Mouse (Mus musculus): ENCODE measurements around the gene Wfikkn1. TPM values are rescaled to one million over a fixed set of nuclear protein-coding genes. Genes with fewer than 3 reads are reported as not detected.

Gene Wfikkn1
- polyA plus RNA-seq, 2 experiments, result 0.77 to 1.2 TPM

DNA sequence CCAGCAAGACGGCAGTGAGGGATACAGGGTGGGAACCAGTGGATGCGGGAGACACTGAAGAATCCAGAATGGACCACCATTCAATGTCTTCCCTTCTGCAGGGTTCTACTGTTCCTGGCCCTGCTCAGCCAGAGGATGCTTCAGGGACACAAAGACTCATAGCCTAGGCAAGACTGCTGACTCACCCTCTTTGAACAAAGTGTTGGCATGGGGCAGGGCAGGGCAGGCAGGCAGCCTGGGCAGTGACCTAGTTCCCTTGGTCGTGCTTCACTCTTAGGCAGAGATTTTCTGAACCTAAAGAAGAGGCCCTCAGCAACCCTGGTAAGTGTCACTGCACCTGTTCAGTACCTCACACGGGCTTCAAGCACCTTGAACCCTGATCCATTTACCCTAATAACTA lies 31.2 kb upstream of the Wfikkn1 start:
- Histone ChIP-seq H3K9ac (ENCODE audit: low read depth, low read length, severe bottlenecking) (no peak overlapping the region), H3K9me3 (ENCODE audit: control insufficient read depth, low read length) (no peaks in the 10 kb centered on the region), H3K36me3 (ENCODE audit: control insufficient read depth, insufficient read depth, low read length) (peaks cover 17% of the 10 kb centered on the region), H3K4me1 (ENCODE audit: control insufficient read depth, insufficient read depth, low read length) (no peaks in the 10 kb centered on the region), H3K27ac (replicated peaks; ENCODE audit: low read depth, low read length) (no peak overlapping the region), H3K27me3 (ENCODE audit: control insufficient read depth, insufficient read depth, low read length) (no peaks in the 10 kb centered on the region), H3K4me3 (replicated peaks; ENCODE audit: low read length) (no peak overlapping the region), H3K4me2 (replicated peaks; ENCODE audit: low read depth, low read length, severe bottlenecking) (no peak overlapping the region)
- no peak for DNase-seq (ENCODE audit: low spot score)
- no peak for TF ChIP-seq POLR2A (IDR thresholded peaks at IDR 0.05; ENCODE audit: borderline replicate concordance, extremely low read depth, insufficient read depth, insufficient read length)
- WGBS, result 91% methylated on average over 4 of the region's 4 CpGs
- no peak for ATAC-seq (ENCODE audit: low FRiP score, low read depth)

DNA sequence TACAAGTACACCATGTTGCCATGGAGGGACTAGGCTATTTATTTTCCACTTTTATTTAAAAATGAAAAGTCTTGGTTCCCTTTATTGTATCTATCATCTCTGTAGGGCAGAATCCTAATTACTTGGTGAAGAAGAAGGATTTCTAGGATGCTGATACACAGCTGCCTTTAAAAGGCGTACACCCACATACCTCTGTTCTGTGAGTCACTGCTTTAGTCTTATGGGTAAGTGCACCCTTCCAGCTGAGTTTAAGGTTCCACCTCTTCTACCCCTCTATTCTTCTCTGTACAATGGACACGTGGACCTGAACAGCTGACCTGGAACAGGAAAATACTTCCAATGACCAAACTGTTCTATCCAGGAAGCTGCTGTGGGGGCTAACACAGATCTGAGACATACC lies 27.0 kb upstream of the Wfikkn1 start:
- Histone ChIP-seq H3K4me1 (ENCODE audit: control insufficient read depth, insufficient read depth, low read length) (no peaks in the 10 kb centered on the region), H3K4me3 (replicated peaks; ENCODE audit: low read length) (no peak overlapping the region), H3K27me3 (ENCODE audit: control insufficient read depth, insufficient read depth, low read length) (no peaks in the 10 kb centered on the region), H3K9ac (ENCODE audit: low read depth, low read length, severe bottlenecking) (no peak overlapping the region), H3K27ac (replicated peaks; ENCODE audit: low read depth, low read length) (no peak overlapping the region), H3K36me3 (ENCODE audit: control insufficient read depth, insufficient read depth, low read length) (peaks cover 18% of the 10 kb centered on the region), H3K4me2 (replicated peaks; ENCODE audit: low read depth, low read length, severe bottlenecking) (no peak overlapping the region), H3K9me3 (ENCODE audit: control insufficient read depth, low read length) (no peaks in the 10 kb centered on the region)
- ATAC-seq (ENCODE audit: low FRiP score, low read depth), result no peak
- WGBS, result 92% methylated on average over 2 of the region's 2 CpGs
- TF ChIP-seq POLR2A (IDR thresholded peaks at IDR 0.05; ENCODE audit: borderline replicate concordance, extremely low read depth, insufficient read depth, insufficient read length), result no peak
- no peak for DNase-seq (ENCODE audit: low spot score)

DNA sequence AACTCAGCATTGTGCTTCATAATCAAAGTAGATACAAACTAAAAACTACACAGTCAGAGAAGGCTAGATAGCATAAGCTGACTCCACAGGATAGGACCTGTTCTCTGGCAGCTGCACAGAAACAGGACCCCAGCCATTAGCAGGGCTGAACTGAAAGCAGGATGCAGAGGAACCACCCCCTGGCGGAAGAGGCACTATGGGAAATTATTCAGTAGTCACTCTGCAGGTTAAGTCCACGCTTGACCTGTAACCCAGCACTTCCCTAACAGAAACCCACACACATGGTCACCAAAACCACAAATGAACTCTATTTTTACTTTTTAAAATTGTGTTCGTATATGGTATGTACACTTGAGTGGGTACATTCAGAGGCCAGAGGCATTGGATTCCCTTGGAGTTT lies 22.4 kb upstream of the Wfikkn1 start:
- H3K27ac ChIP-seq (replicated peaks; ENCODE audit: low read depth, low read length), result no peak overlapping the region

DNA sequence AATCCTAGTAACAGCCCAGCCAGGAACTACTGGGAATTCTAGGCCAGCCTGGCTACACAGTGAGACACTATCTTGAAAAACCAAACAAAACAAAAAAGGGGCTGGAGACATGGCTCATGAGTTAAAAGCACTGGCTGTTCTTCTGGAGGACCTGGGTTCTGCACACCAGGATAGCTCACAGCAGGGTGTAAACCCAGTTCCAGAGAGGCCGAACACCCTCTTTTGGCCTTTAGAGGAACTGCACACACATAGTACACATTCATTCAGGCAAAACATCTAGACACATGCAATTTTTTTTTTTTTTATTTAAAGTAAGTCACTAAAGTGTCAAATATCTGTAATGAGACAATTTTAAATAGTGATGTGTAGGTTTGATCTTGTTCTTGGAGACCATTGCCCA lies 19.5 kb upstream of the Wfikkn1 start:
- peaks cover 10% of the 10 kb centered on the region for H3K36me3 ChIP-seq (ENCODE audit: control insufficient read depth, insufficient read depth, low read length)
- H3K4me3 ChIP-seq (replicated peaks; ENCODE audit: low read length), result no peak overlapping the region
- no peaks in the 10 kb centered on the region for H3K4me1 ChIP-seq (ENCODE audit: control insufficient read depth, insufficient read depth, low read length)
- H3K9me3 ChIP-seq (ENCODE audit: control insufficient read depth, low read length), result no peaks in the 10 kb centered on the region
- no peak overlapping the region for H3K9ac ChIP-seq (ENCODE audit: low read depth, low read length, severe bottlenecking)
- ATAC-seq (ENCODE audit: low FRiP score, low read depth) (no peak), DNase-seq (ENCODE audit: low spot score) (no peak)
- 100% methylated on average over 1 of the region's 1 CpGs for WGBS
- H3K27ac ChIP-seq (replicated peaks; ENCODE audit: low read depth, low read length), result no peak overlapping the region
- no peak overlapping the region for H3K4me2 ChIP-seq (replicated peaks; ENCODE audit: low read depth, low read length, severe bottlenecking)
- TF ChIP-seq POLR2A (IDR thresholded peaks at IDR 0.05; ENCODE audit: borderline replicate concordance, extremely low read depth, insufficient read depth, insufficient read length), result no peak
- no peaks in the 10 kb centered on the region for H3K27me3 ChIP-seq (ENCODE audit: control insufficient read depth, insufficient read depth, low read length)

More for the DNA sequence above, 22.4 kb upstream of the Wfikkn1 start:
- no peaks in the 10 kb centered on the region for H3K4me1 ChIP-seq (ENCODE audit: control insufficient read depth, insufficient read depth, low read length)
- DNase-seq (ENCODE audit: low spot score) (no peak), ATAC-seq (ENCODE audit: low FRiP score, low read depth) (no peak)
- H3K9me3 ChIP-seq (ENCODE audit: control insufficient read depth, low read length), result no peaks in the 10 kb centered on the region
- 86% methylated on average over 3 of the region's 3 CpGs for WGBS
- no peak overlapping the region for H3K4me3 ChIP-seq (replicated peaks; ENCODE audit: low read length)
- peaks cover 18% of the 10 kb centered on the region for H3K36me3 ChIP-seq (ENCODE audit: control insufficient read depth, insufficient read depth, low read length)
- H3K4me2 ChIP-seq (replicated peaks; ENCODE audit: low read depth, low read length, severe bottlenecking), result no peak overlapping the region
- no peak overlapping the region for H3K9ac ChIP-seq (ENCODE audit: low read depth, low read length, severe bottlenecking)
- no peak for TF ChIP-seq POLR2A (IDR thresholded peaks at IDR 0.05; ENCODE audit: borderline replicate concordance, extremely low read depth, insufficient read depth, insufficient read length)
- H3K27me3 ChIP-seq (ENCODE audit: control insufficient read depth, insufficient read depth, low read length), result no peaks in the 10 kb centered on the region

GRCm38 (mm10) chr17:25895891-25896290 lies 15.2 kb upstream of the Wfikkn1 start:
- no peaks in the 10 kb centered on the region for H3K9me3 ChIP-seq (ENCODE audit: control insufficient read depth, low read length)
- H3K4me3 ChIP-seq (replicated peaks; ENCODE audit: low read length), result no peak overlapping the region
- DNase-seq (ENCODE audit: low spot score) (no peak), ATAC-seq (ENCODE audit: low FRiP score, low read depth) (no peak)
- no peaks in the 10 kb centered on the region for H3K27me3 ChIP-seq (ENCODE audit: control insufficient read depth, insufficient read depth, low read length)
- H3K9ac ChIP-seq (ENCODE audit: low read depth, low read length, severe bottlenecking), result no peak overlapping the region
- 72% methylated on average over 12 of the region's 12 CpGs for WGBS
- H3K4me1 ChIP-seq (ENCODE audit: control insufficient read depth, insufficient read depth, low read length), result no peaks in the 10 kb centered on the region
- peaks cover 10% of the 10 kb centered on the region for H3K36me3 ChIP-seq (ENCODE audit: control insufficient read depth, insufficient read depth, low read length)
- no peak overlapping the region for H3K4me2 ChIP-seq (replicated peaks; ENCODE audit: low read depth, low read length, severe bottlenecking)
- TF ChIP-seq POLR2A (IDR thresholded peaks at IDR 0.05; ENCODE audit: borderline replicate concordance, extremely low read depth, insufficient read depth, insufficient read length), result no peak
- no peak overlapping the region for H3K27ac ChIP-seq (replicated peaks; ENCODE audit: low read depth, low read length)

- no peaks in the 10 kb centered on the region for H3K27me3 ChIP-seq (ENCODE audit: control insufficient read depth, insufficient read depth, low read length)
- H3K9ac ChIP-seq (ENCODE audit: low read depth, low read length, severe bottlenecking), result no peak overlapping the region
- H3K27ac ChIP-seq (replicated peaks; ENCODE audit: low read depth, low read length), result no peak overlapping the region
- no peak for ATAC-seq (ENCODE audit: low FRiP score, low read depth)
- H3K36me3 ChIP-seq (ENCODE audit: control insufficient read depth, insufficient read depth, low read length), result peaks cover 10% of the 10 kb centered on the region
- TF ChIP-seq POLR2A (IDR thresholded peaks at IDR 0.05; ENCODE audit: borderline replicate concordance, extremely low read depth, insufficient read depth, insufficient read length), result no peak
- H3K4me3 ChIP-seq (replicated peaks; ENCODE audit: low read length), result no peak overlapping the region
- no peak for DNase-seq (ENCODE audit: low spot score)
- H3K4me1 ChIP-seq (ENCODE audit: control insufficient read depth, insufficient read depth, low read length), result no peaks in the 10 kb centered on the region
- H3K4me2 ChIP-seq (replicated peaks; ENCODE audit: low read depth, low read length, severe bottlenecking), result no peak overlapping the region
- H3K9me3 ChIP-seq (ENCODE audit: control insufficient read depth, low read length), result no peaks in the 10 kb centered on the region
- 55% methylated on average over 2 of the region's 2 CpGs for WGBS
Measured at GRCm38 (mm10) chr17:25895415-25895814, 14.8 kb upstream of the Wfikkn1 start.
